Mouse (Mus musculus): ENCODE data around the gene Trim67.

Trim67 gene

DNA sequence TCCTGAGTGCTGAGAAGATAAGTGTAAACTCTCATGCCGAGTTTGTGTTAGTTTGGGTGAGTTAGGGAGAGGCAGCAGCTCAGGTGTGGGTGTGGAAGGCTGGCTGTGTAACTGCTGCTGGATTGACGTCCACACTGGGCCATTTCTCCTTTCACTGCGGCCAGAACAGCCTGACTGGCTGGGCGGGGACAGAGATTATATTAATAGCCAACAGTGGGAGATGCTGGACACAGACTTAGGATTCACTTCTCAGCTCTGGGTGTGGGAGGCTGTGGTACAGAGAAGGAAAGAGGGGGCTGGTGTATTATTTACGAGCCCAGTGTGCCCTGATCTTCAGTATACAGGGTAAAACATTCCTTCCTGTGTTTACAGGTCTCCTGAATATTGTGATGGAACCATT, 85.2 kb downstream of the Trim67 start:
- DNase-seq (ENCODE audit: inconsistent ontology term), result no peak

DNA sequence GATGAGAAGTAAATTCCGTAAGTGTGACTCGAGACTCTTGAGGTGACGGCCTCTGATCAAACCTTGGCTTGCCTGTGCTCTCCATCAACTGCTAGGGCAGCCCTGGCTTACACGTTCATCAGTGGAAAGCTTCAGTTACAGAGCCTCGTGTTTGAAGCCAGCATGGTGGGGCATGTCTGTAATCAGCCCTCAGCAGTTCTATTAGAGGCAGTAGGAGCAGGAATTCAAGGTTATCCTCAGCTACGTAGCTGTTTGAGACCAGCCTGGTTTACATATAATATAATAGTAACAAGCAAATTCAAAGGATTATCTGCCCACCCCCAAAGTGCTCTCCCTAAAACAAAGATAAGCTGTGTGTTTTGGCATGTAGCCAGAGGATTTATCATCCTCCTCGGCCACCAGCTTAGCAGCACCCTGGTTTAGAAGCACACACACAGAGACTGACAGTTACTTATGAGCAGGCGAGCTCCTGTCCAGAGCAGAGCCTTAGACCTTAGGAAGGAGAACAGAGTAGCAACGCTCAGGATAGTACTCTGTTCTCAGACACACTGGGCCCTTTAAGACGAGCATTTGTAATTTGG, 86.1 kb downstream of the Trim67 start:
- no peak for DNase-seq (ENCODE audit: inconsistent ontology term)

Data from Muller cell, postnatal 12 days (primary cell).